Mouse (Mus musculus) T-helper 2 cell (primary cell): ENCODE data around the gene Pum2.

ENCODE experiments used
- in situ Hi-C: fragments of 300-600 bp; cut with MboI, MseI; formaldehyde crosslinking; loops from one replicate; pipeline ENCODE4 v1.15.1; 2025; ENCODE audit warnings: high pct_unique_total_duplicates

Gene Pum2

DNA sequence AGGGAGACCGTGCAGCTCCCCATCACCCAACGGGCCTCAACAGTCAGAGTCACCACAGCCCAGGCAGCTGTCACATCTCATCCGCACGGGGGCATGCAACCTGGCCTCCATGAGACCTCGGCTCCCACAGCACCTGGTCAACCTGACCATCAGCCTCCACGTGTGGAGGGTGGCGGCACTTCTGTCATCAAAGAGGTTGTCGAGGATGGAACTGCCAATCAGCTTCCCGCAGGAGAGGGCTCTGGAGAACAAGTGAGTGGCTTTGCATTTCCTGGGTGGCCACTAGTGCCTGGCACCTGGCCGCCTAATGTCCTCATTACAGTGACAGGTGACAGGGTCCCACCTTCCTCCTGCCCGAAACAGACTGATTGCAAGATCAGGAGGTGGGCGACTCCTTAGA, 116.7 kb downstream of the Pum2 start:
- in situ Hi-C loops, result loop anchor here (25.0 kb wide), 1 partner anchor 772 kb away; the partner anchor contains the start of gene Osr1

DNA sequence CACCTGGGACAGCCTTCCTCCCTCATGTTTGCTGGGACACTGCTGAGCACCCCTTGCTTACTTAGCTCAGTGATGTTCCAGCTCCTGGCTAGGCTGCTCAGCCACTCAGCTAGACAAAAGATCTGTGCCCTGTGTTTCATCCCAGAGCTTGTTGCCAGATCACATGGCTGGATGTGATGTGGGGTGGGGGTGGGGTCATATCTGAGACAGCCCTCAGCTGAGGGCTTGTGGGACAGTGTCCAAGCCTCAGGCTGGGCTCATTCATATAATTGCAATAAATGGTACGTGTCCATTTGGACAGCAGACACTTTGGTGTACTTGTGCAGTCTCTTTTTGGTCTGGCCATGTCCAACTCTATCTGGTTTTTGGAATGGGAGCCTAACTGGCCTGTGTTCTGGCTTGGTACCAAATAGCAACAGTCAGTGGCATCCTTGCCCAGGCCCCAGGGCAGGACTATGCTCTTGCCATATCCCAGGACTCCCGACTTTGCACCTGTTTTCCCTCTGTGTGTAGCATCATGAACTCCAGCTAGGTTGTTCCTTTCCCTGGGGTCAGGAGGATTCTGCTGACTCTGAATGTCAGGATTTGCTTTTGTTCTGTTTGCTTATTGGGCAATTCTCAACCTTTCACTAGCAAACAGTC, 119.6 kb downstream of the Pum2 start:
- in situ Hi-C loops, result loop anchor here (25.0 kb wide), 1 partner anchor 769 kb away; the partner anchor contains the start of gene Osr1

DNA sequence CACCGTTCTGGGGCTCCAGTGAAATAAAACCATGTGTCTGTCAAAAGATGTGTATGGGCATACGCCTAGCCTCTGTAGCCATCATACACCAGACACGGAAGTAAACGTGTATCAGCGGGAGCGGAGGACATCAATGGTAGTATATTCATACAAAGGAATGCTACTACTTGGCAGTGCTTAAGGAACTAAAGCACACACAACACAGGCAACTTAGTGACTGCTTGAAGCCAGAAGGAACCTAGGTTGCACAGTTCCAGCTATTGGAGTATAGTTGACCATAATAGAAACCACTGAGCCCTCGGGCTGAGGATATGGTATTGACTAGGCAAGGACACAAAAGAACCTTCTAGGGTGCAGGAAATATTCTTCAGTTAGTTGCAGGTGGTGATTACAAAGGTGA, 124.0 kb downstream of the Pum2 start:
- in situ Hi-C loops, result loop anchor here (25.0 kb wide), 1 partner anchor 764 kb away; the partner anchor contains the start of gene Osr1

DNA sequence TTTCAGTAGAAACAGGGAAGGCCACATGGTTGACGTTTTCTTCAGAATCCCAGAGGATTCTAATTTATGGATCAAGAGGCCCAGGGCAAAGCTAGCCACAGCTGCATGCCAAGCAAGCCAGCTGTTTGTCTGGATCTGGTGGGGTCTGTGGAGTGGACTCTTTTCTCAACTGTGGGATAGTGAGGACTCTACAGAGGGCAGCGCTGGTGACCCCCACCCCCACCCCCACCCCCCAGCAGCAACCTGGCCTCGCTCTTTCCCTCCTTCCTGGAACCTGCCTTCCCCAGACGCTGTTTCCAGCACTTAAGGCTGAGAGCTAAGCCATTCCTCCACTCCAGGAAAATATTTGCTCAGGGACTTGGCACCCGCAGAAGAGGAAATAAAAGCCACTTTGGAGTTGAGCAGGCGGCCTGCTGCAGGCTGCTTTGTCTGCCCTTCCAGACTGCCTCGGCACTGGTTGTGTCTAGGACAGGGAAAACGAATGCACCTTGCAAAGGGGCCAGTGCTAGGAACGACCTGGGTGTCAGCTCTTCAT, 124.6 kb downstream of the Pum2 start:
- in situ Hi-C loops, result loop anchor here (25.0 kb wide), 1 partner anchor 764 kb away; the partner anchor contains the start of gene Osr1
